ENCODE assay signal across 10 mouse cellular contexts in the genomic region with DNA sequence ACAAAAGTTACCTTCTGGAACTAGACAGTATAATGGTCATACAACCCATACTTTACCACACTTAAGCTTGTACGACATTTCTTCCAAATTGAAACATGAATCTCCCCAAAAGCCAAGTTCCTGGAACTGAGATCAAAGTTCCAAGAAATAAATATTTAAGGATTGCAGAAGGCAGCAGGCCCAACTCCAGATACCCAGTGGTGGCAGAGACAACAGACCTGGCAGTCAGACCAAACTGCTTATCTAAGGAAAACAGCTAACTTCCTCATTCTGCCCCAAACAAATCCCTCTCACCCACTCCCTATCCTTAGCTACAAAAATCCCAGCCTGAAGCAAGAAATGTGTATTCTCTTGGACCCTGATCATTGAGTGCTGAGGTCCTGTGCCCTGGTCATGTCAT. TPM values are rescaled to one million over a fixed set of nuclear protein-coding genes. Genes with fewer than 3 reads are reported as not detected.
DNase-seq lines count a peak whose midpoint lies in the region; ATAC-seq and TF ChIP-seq lines count a peak whose summit lies in the region.
"Had no signal": no experiment of that assay in that cellular context is flagged by ENCODE, and none has a peak within 500 bp of the region (broad histone marks: within the 10 kb centered on the region; RNA-seq: fewer than 3 reads in every experiment).

No protein-coding gene starts in this region.

- 93% methylated on average over 1 of the region's 1 CpGs for WGBS in forebrain, embryonic 14.5 days
- WGBS in forebrain, postnatal 0 days = 91% methylated on average over 1 of the region's 1 CpGs
- 17% methylated on average over 1 of the region's 1 CpGs for WGBS in lung, embryonic 16.5 days
- WGBS in limb, embryonic 13.5 days = 82% methylated on average over 1 of the region's 1 CpGs
- 88% methylated on average over 1 of the region's 1 CpGs for WGBS in neural tube, embryonic 12.5 days

- ATAC-seq in forebrain, embryonic 14.5 days = no peak
- no peak for ATAC-seq in forebrain, postnatal 0 days
- ATAC-seq in lung, embryonic 16.5 days (ENCODE audit: low read depth) = no peak
- no peak for ATAC-seq in limb, embryonic 13.5 days (ENCODE audit: low FRiP score, low read depth)
- no peak for ATAC-seq in neural tube, embryonic 12.5 days (ENCODE audit: low FRiP score, low read depth)

- intact Hi-C loops in left cerebral cortex, postnatal 25 days (cut with DNase I) = loop anchor here (5.0 kb wide), 1 partner anchor 102 kb away; the partner anchor contains the start of gene Tmem11

- H3K36me3 ChIP-seq in forebrain, embryonic 14.5 days (ENCODE audit: control insufficient read depth, insufficient read depth, low read length) = peaks cover 9% of the 10 kb centered on the region; the same call in 1 of the 2 replicates
- H3K36me3 ChIP-seq in forebrain, postnatal 0 days (ENCODE audit: insufficient read depth) = 0 out of 2 replicates have a peak, but pooled peaks cover 3% of the 10 kb centered on the region
- no peaks in the 10 kb centered on the region for H3K36me3 ChIP-seq in lung, embryonic 16.5 days (ENCODE audit: control insufficient read depth, insufficient read depth, low read length)
- peaks cover 15% of the 10 kb centered on the region for H3K36me3 ChIP-seq in limb, embryonic 13.5 days
- peaks cover 11% of the 10 kb centered on the region; the same call in 1 of the 2 replicates for H3K36me3 ChIP-seq in neural tube, embryonic 12.5 days

- no peaks in the 10 kb centered on the region for H3K9me3 ChIP-seq in forebrain, embryonic 14.5 days (replicated peaks; ENCODE audit: control insufficient read depth, low read length)
- H3K9me3 ChIP-seq in forebrain, postnatal 0 days (ENCODE audit: low read length) = no peaks in the 10 kb centered on the region
- no peaks in the 10 kb centered on the region for H3K9me3 ChIP-seq in lung, embryonic 16.5 days (ENCODE audit: control insufficient read depth, low read length)
- H3K9me3 ChIP-seq in limb, embryonic 13.5 days = no peaks in the 10 kb centered on the region
- H3K9me3 ChIP-seq in neural tube, embryonic 12.5 days = no peaks in the 10 kb centered on the region

- peak overlapping the region; percentile 82; the same call in 1 of the 2 replicates for H3K4me2 ChIP-seq in forebrain, embryonic 14.5 days (ENCODE audit: low read length)
- no peak overlapping the region for H3K4me2 ChIP-seq in forebrain, postnatal 0 days (ENCODE audit: low read depth)
- peak overlapping the region; percentile 75 for H3K4me2 ChIP-seq in lung, embryonic 16.5 days (ENCODE audit: low read depth, low read length)
- H3K4me2 ChIP-seq in limb, embryonic 13.5 days (replicated peaks) = peak overlapping the region; percentile 91
- 0 out of 2 replicates have a peak overlapping the region, but pooled peaks have one; percentile 83 for H3K4me2 ChIP-seq in neural tube, embryonic 12.5 days (replicated peaks)

- peak overlapping the region; percentile 80; the same call in 1 of the 2 replicates for H3K9ac ChIP-seq in forebrain, embryonic 14.5 days (ENCODE audit: low read length)
- H3K9ac ChIP-seq in forebrain, postnatal 0 days = no peak overlapping the region
- H3K9ac ChIP-seq in lung, embryonic 16.5 days (ENCODE audit: low read length) = 0 out of 2 replicates have a peak overlapping the region, but pooled peaks have one; percentile 40
- H3K9ac ChIP-seq in limb, embryonic 13.5 days = peak overlapping the region; percentile 84; the same call in 1 of the 2 replicates
- no peak overlapping the region for H3K9ac ChIP-seq in neural tube, embryonic 12.5 days

- TF ChIP-seq CTCF in forebrain, postnatal 0 days (IDR thresholded peaks at IDR 0.05; ENCODE audit: low read depth) = no peak

- H3K4me1 ChIP-seq in forebrain, embryonic 14.5 days (ENCODE audit: control insufficient read depth, insufficient read depth, low read length) = peaks cover 31% of the 10 kb centered on the region
- H3K4me1 ChIP-seq in forebrain, postnatal 0 days (ENCODE audit: insufficient read depth) = peaks cover 26% of the 10 kb centered on the region
- peaks cover 39% of the 10 kb centered on the region for H3K4me1 ChIP-seq in lung, embryonic 16.5 days (replicated peaks; ENCODE audit: control insufficient read depth, insufficient read depth, low read length)
- peaks cover 47% of the 10 kb centered on the region for H3K4me1 ChIP-seq in limb, embryonic 13.5 days
- peaks cover 35% of the 10 kb centered on the region for H3K4me1 ChIP-seq in neural tube, embryonic 12.5 days

- H3K27ac ChIP-seq in forebrain, embryonic 14.5 days (ENCODE audit: low read depth, low read length) = no peak overlapping the region
- H3K27ac ChIP-seq in forebrain, postnatal 0 days (ENCODE audit: low read depth, low read length) = no peak overlapping the region
- H3K27ac ChIP-seq in lung, embryonic 16.5 days (ENCODE audit: low read length) = peak overlapping the region; percentile 12; the same call in 1 of the 2 replicates
- H3K27ac ChIP-seq in limb, embryonic 13.5 days = no peak overlapping the region
- H3K27ac ChIP-seq in neural tube, embryonic 12.5 days = no peak overlapping the region
- H3K27ac ChIP-seq: heart, adult 2 months had no signal

- no peaks in the 10 kb centered on the region for H3K27me3 ChIP-seq in forebrain, embryonic 14.5 days (replicated peaks; ENCODE audit: control insufficient read depth, insufficient read depth, low read length)
- H3K27me3 ChIP-seq in forebrain, postnatal 0 days (ENCODE audit: insufficient read depth, low read length) = no peaks in the 10 kb centered on the region
- H3K27me3 ChIP-seq in lung, embryonic 16.5 days (ENCODE audit: control insufficient read depth, insufficient read depth, low read depth, low read length) = no peaks in the 10 kb centered on the region
- H3K27me3 ChIP-seq in limb, embryonic 13.5 days = no peaks in the 10 kb centered on the region
- no peaks in the 10 kb centered on the region for H3K27me3 ChIP-seq in neural tube, embryonic 12.5 days (replicated peaks)

- H3K4me3 ChIP-seq in forebrain, embryonic 14.5 days (ENCODE audit: low read depth, low read length) = no peak overlapping the region
- H3K4me3 ChIP-seq in forebrain, postnatal 0 days (ENCODE audit: low read depth, low read length) = no peak overlapping the region
- H3K4me3 ChIP-seq in lung, embryonic 16.5 days (ENCODE audit: low read length) = no peak overlapping the region; the same call in none of the 2 replicates
- peak overlapping the region; percentile 83; the same call in 1 of the 2 replicates for H3K4me3 ChIP-seq in limb, embryonic 13.5 days
- no peak overlapping the region for H3K4me3 ChIP-seq in neural tube, embryonic 12.5 days
- H3K4me3 ChIP-seq: heart, adult 2 months had no signal

- no peak for DNase-seq in forebrain, embryonic 14.5 days (ENCODE audit: low spot score)
- DNase-seq in forebrain, postnatal 0 days = no peak
- DNase-seq in lung, postnatal 36 days = no peak
- no peak for DNase-seq in left cerebral cortex, postnatal 25 days (ENCODE audit: low spot score in 2 of 2)
- no peak for DNase-seq in adrenal gland, postnatal 36 days
- DNase-seq: adrenal gland, adult 2 months; heart, adult 2 months had no signal

RNA-seq across cellular contexts. Expression of gene Top3a, which starts 2.3 kb away (rescaled TPM):
- polyA plus RNA-seq in forebrain, embryonic 14.5 days (2014; fragmentation: Nextera tagmentation; extraction: Ambion mirVana) = 7.3 and 9.5 TPM in 2 replicates
- total RNA-seq in forebrain, postnatal 0 days (2014; rRNA removed) = 9.2 and 11.5 TPM in 2 replicates
- polyA plus RNA-seq in forebrain, postnatal 0 days (2015; fragmentation: Nextera tagmentation; extraction: Ambion mirVana) = 2.8 and 3.9 TPM in 2 replicates
- polyA plus RNA-seq in lung, embryonic 16.5 days (2015; fragmentation: Nextera tagmentation; extraction: Ambion mirVana) = 13.9 and 17.3 TPM in 2 replicates
- polyA plus RNA-seq in limb, embryonic 13.5 days (2015; fragmentation: Nextera tagmentation; extraction: Ambion mirVana) = 18.9 and 22.0 TPM in 2 replicates
- 14.0 and 15.9 TPM in 2 replicates for polyA plus RNA-seq in neural tube, embryonic 12.5 days (2016; fragmentation: Nextera tagmentation; extraction: Ambion mirVana)
- 1 to 10 TPM; 4.2 to 5.1 TPM for total RNA-seq in left cerebral cortex, postnatal 25 days (2021)
- total RNA-seq in adrenal gland, postnatal 36 days (2021) = 10 to 100 TPM in 1 of 2 experiments, 1 to 10 TPM in 1; 6.5 to 10.7 TPM

RNA-seq across cellular contexts. Expression of gene Smcr8, which starts 2.5 kb away (rescaled TPM):
- polyA plus RNA-seq in forebrain, embryonic 14.5 days (2014; fragmentation: Nextera tagmentation; extraction: Ambion mirVana) = 7.9 and 8.5 TPM in 2 replicates
- total RNA-seq in forebrain, postnatal 0 days (2014; rRNA removed) = 11.4 and 15.4 TPM in 2 replicates
- polyA plus RNA-seq in forebrain, postnatal 0 days (2015; fragmentation: Nextera tagmentation; extraction: Ambion mirVana) = 2.6 and 3.2 TPM in 2 replicates
- 5.5 and 5.8 TPM in 2 replicates for polyA plus RNA-seq in lung, embryonic 16.5 days (2015; fragmentation: Nextera tagmentation; extraction: Ambion mirVana)
- 5.4 and 7.0 TPM in 2 replicates for polyA plus RNA-seq in limb, embryonic 13.5 days (2015; fragmentation: Nextera tagmentation; extraction: Ambion mirVana)
- 7.6 and 8.6 TPM in 2 replicates for polyA plus RNA-seq in neural tube, embryonic 12.5 days (2016; fragmentation: Nextera tagmentation; extraction: Ambion mirVana)
- 10 to 100 TPM; 30.1 to 32.5 TPM for total RNA-seq in left cerebral cortex, postnatal 25 days (2021)
- total RNA-seq in adrenal gland, postnatal 36 days (2021) = 10 to 100 TPM; 23.7 to 24.9 TPM

RNA-seq across cellular contexts. Expression of gene Shmt1, which starts 36.7 kb away (rescaled TPM):
- polyA plus RNA-seq in forebrain, embryonic 14.5 days (2014; fragmentation: Nextera tagmentation; extraction: Ambion mirVana) = 12.0 and 17.3 TPM in 2 replicates
- 6.0 and 6.4 TPM in 2 replicates for total RNA-seq in forebrain, postnatal 0 days (2014; rRNA removed)
- polyA plus RNA-seq in forebrain, postnatal 0 days (2015; fragmentation: Nextera tagmentation; extraction: Ambion mirVana) = 7.5 and 7.7 TPM in 2 replicates
- 46.8 and 47.1 TPM in 2 replicates for polyA plus RNA-seq in lung, embryonic 16.5 days (2015; fragmentation: Nextera tagmentation; extraction: Ambion mirVana)
- 47.9 and 52.2 TPM in 2 replicates for polyA plus RNA-seq in limb, embryonic 13.5 days (2015; fragmentation: Nextera tagmentation; extraction: Ambion mirVana)
- 23.4 and 24.8 TPM in 2 replicates for polyA plus RNA-seq in neural tube, embryonic 12.5 days (2016; fragmentation: Nextera tagmentation; extraction: Ambion mirVana)
- total RNA-seq in left cerebral cortex, postnatal 25 days (2021) = 1 to 10 TPM; 1.9 to 2.7 TPM
- total RNA-seq in adrenal gland, postnatal 36 days (2021) = 10 to 100 TPM; 40.4 to 80.2 TPM

RNA-seq across cellular contexts. Expression of gene Mief2, which starts 46.6 kb away (rescaled TPM):
- 20.5 and 20.7 TPM in 2 replicates for polyA plus RNA-seq in forebrain, embryonic 14.5 days (2014; fragmentation: Nextera tagmentation; extraction: Ambion mirVana)
- 35.7 and 40.4 TPM in 2 replicates for total RNA-seq in forebrain, postnatal 0 days (2014; rRNA removed)
- polyA plus RNA-seq in forebrain, postnatal 0 days (2015; fragmentation: Nextera tagmentation; extraction: Ambion mirVana) = 25.4 and 26.5 TPM in 2 replicates
- 13.9 and 14.0 TPM in 2 replicates for polyA plus RNA-seq in lung, embryonic 16.5 days (2015; fragmentation: Nextera tagmentation; extraction: Ambion mirVana)
- polyA plus RNA-seq in limb, embryonic 13.5 days (2015; fragmentation: Nextera tagmentation; extraction: Ambion mirVana) = 17.9 and 19.7 TPM in 2 replicates
- 17.5 and 19.5 TPM in 2 replicates for polyA plus RNA-seq in neural tube, embryonic 12.5 days (2016; fragmentation: Nextera tagmentation; extraction: Ambion mirVana)
- total RNA-seq in left cerebral cortex, postnatal 25 days (2021) = 10 to 100 TPM; 22.5 to 23.0 TPM
- total RNA-seq in adrenal gland, postnatal 36 days (2021) = 10 to 100 TPM; 27.7 to 38.1 TPM

RNA-seq across cellular contexts. Expression of gene Flii, which starts 47.8 kb away (rescaled TPM):
- 53.0 and 59.3 TPM in 2 replicates for polyA plus RNA-seq in forebrain, embryonic 14.5 days (2014; fragmentation: Nextera tagmentation; extraction: Ambion mirVana)
- 80.7 and 104 TPM in 2 replicates for total RNA-seq in forebrain, postnatal 0 days (2014; rRNA removed)
- polyA plus RNA-seq in forebrain, postnatal 0 days (2015; fragmentation: Nextera tagmentation; extraction: Ambion mirVana) = 31.7 and 37.4 TPM in 2 replicates
- 90.8 and 98.7 TPM in 2 replicates for polyA plus RNA-seq in lung, embryonic 16.5 days (2015; fragmentation: Nextera tagmentation; extraction: Ambion mirVana)
- 65.2 and 68.1 TPM in 2 replicates for polyA plus RNA-seq in limb, embryonic 13.5 days (2015; fragmentation: Nextera tagmentation; extraction: Ambion mirVana)
- 71.4 and 72.8 TPM in 2 replicates for polyA plus RNA-seq in neural tube, embryonic 12.5 days (2016; fragmentation: Nextera tagmentation; extraction: Ambion mirVana)
- total RNA-seq in left cerebral cortex, postnatal 25 days (2021) = 10 to 100 TPM; 49.2 to 53.8 TPM
- total RNA-seq in adrenal gland, postnatal 36 days (2021) = 100 to 1,000 TPM; 137 to 162 TPM

Comparison
In these comparisons a context has a peak if more than half of its experiments do, and no peak if none do; other contexts are left out.
1. H3K9ac ChIP-seq: peak in forebrain, embryonic 14.5 days (single experiment), lung, embryonic 16.5 days (single experiment) and limb, embryonic 13.5 days (single experiment); none in forebrain, postnatal 0 days (single experiment) and neural tube, embryonic 12.5 days (single experiment).